Mouse (Mus musculus): ENCODE measurements around the gene Ctnnbip1. TPM values are rescaled to one million over a fixed set of nuclear protein-coding genes. Genes with fewer than 3 reads are reported as not detected.

The Ctnnbip1 gene
- polyA plus RNA-seq, 1 experiment, result 19.9 TPM

- H3K4me3 ChIP-seq, result no peak overlapping the region
- no peak overlapping the region for H3ac ChIP-seq (ENCODE audit: control insufficient read depth, insufficient read length)
- no peaks in the 10 kb centered on the region for H3K36me3 ChIP-seq (ENCODE audit: control insufficient read depth, insufficient read depth)
- no peaks in the 10 kb centered on the region for H3K27me3 ChIP-seq (ENCODE audit: control insufficient read depth, insufficient read depth, insufficient read length)
- H3K4me2 ChIP-seq (ENCODE audit: low read depth), result no peak overlapping the region
- TF ChIP-seq E2F4 (IDR thresholded peaks at IDR 0.05; ENCODE audit: insufficient read depth) (no peak), USF1 (IDR thresholded peaks at IDR 0.05; ENCODE audit: low read depth) (no peak), CEBPB (IDR thresholded peaks at IDR 0.05; ENCODE audit: insufficient read depth, poor library complexity, severe bottlenecking) (no peak), TCF12 (IDR thresholded peaks at IDR 0.05; ENCODE audit: insufficient read depth, poor library complexity, severe bottlenecking) (no peak), POLR2A (IDR thresholded peaks at IDR 0.05; ENCODE audit: insufficient read length, low read depth) (no peak), MYOG (IDR thresholded peaks at IDR 0.05; ENCODE audit: control insufficient read depth in 1 of 3, insufficient read depth in 1 of 3, insufficient read length in 2 of 3, low read depth in 2 of 3) (no peak), MAX (IDR thresholded peaks at IDR 0.05; ENCODE audit: low read depth) (no peak), MYOD1 (IDR thresholded peaks at IDR 0.05; ENCODE audit: control insufficient read depth in 1 of 3, insufficient read length in 2 of 3, low read depth in 2 of 3) (no peak), TCF3 (IDR thresholded peaks at IDR 0.05; ENCODE audit: insufficient read length, low read depth) (no peak), SRF (IDR thresholded peaks at IDR 0.05; ENCODE audit: control insufficient read depth, insufficient read length, low read depth) (no peak), POLR2AphosphoS2 (IDR thresholded peaks at IDR 0.05; ENCODE audit: insufficient read length, low read depth) (no peak), REST (IDR thresholded peaks at IDR 0.05; ENCODE audit: insufficient read depth, insufficient read length) (no peak)
- H3K79me2 ChIP-seq (ENCODE audit: control insufficient read depth, insufficient read depth), result no peaks in the 10 kb centered on the region
Measured at GRCm38 (mm10) chr4:149564452-149565407, 46.7 kb downstream of the Ctnnbip1 start.

- Histone ChIP-seq H3K4me3 (no peak overlapping the region), H3K79me2 (ENCODE audit: control insufficient read depth, insufficient read depth) (no peaks in the 10 kb centered on the region), H3K27me3 (ENCODE audit: control insufficient read depth, insufficient read depth, insufficient read length) (no peaks in the 10 kb centered on the region), H3K4me2 (ENCODE audit: low read depth) (no peak overlapping the region), H3K36me3 (ENCODE audit: control insufficient read depth, insufficient read depth) (no peaks in the 10 kb centered on the region), H3ac (ENCODE audit: control insufficient read depth, insufficient read length) (no peak overlapping the region)
- no peak for TF ChIP-seq POLR2A (IDR thresholded peaks at IDR 0.05; ENCODE audit: insufficient read length, low read depth)
- TF ChIP-seq TCF3 (IDR thresholded peaks at IDR 0.05; ENCODE audit: insufficient read length, low read depth), result no peak
- no peak for TF ChIP-seq POLR2AphosphoS2 (IDR thresholded peaks at IDR 0.05; ENCODE audit: insufficient read length, low read depth)
- no peak for TF ChIP-seq SRF (IDR thresholded peaks at IDR 0.05; ENCODE audit: control insufficient read depth, insufficient read length, low read depth)
- TF ChIP-seq MYOG (IDR thresholded peaks at IDR 0.05; ENCODE audit: control insufficient read depth in 1 of 3, insufficient read depth in 1 of 3, insufficient read length in 2 of 3, low read depth in 2 of 3), result no peak
- TF ChIP-seq USF1 (IDR thresholded peaks at IDR 0.05; ENCODE audit: low read depth), result no peak
- no peak for TF ChIP-seq MAX (IDR thresholded peaks at IDR 0.05; ENCODE audit: low read depth)
- no peak for TF ChIP-seq TCF12 (IDR thresholded peaks at IDR 0.05; ENCODE audit: insufficient read depth, poor library complexity, severe bottlenecking)
- no peak for TF ChIP-seq CEBPB (IDR thresholded peaks at IDR 0.05; ENCODE audit: insufficient read depth, poor library complexity, severe bottlenecking)
- no peak for TF ChIP-seq E2F4 (IDR thresholded peaks at IDR 0.05; ENCODE audit: insufficient read depth)
- no peak for TF ChIP-seq MYOD1 (IDR thresholded peaks at IDR 0.05; ENCODE audit: control insufficient read depth in 1 of 3, insufficient read length in 2 of 3, low read depth in 2 of 3)
- TF ChIP-seq REST (IDR thresholded peaks at IDR 0.05; ENCODE audit: insufficient read depth, insufficient read length), result no peak
Measured at GRCm38 (mm10) chr4:149567432-149568026, 49.5 kb downstream of the Ctnnbip1 start.

- TF ChIP-seq POLR2A (IDR thresholded peaks at IDR 0.05; ENCODE audit: insufficient read length, low read depth) (no peak), TCF12 (IDR thresholded peaks at IDR 0.05; ENCODE audit: insufficient read depth, poor library complexity, severe bottlenecking) (no peak), USF1 (IDR thresholded peaks at IDR 0.05; ENCODE audit: low read depth) (no peak), CEBPB (IDR thresholded peaks at IDR 0.05; ENCODE audit: insufficient read depth, poor library complexity, severe bottlenecking) (no peak), MAX (IDR thresholded peaks at IDR 0.05; ENCODE audit: low read depth) (no peak), SRF (IDR thresholded peaks at IDR 0.05; ENCODE audit: control insufficient read depth, insufficient read length, low read depth) (no peak)
- H3ac ChIP-seq (ENCODE audit: control insufficient read depth, insufficient read length), result no peak overlapping the region
- no peaks in the 10 kb centered on the region for H3K79me2 ChIP-seq (ENCODE audit: control insufficient read depth, insufficient read depth)
- no peak overlapping the region for H3K4me2 ChIP-seq (ENCODE audit: low read depth)
- H3K36me3 ChIP-seq (ENCODE audit: control insufficient read depth, insufficient read depth), result no peaks in the 10 kb centered on the region
- H3K27me3 ChIP-seq (ENCODE audit: control insufficient read depth, insufficient read depth, insufficient read length), result no peaks in the 10 kb centered on the region
- H3K4me3 ChIP-seq, result no peak overlapping the region
Measured at GRCm38 (mm10) chr4:149568622-149569021, 50.6 kb downstream of the Ctnnbip1 start.

- no peak overlapping the region for H3K4me3 ChIP-seq
- H3K27me3 ChIP-seq (ENCODE audit: control insufficient read depth, insufficient read depth, insufficient read length), result no peaks in the 10 kb centered on the region
- H3ac ChIP-seq (ENCODE audit: control insufficient read depth, insufficient read length), result no peak overlapping the region
- no peak overlapping the region for H3K4me2 ChIP-seq (ENCODE audit: low read depth)
- no peaks in the 10 kb centered on the region for H3K79me2 ChIP-seq (ENCODE audit: control insufficient read depth, insufficient read depth)
- no peaks in the 10 kb centered on the region for H3K36me3 ChIP-seq (ENCODE audit: control insufficient read depth, insufficient read depth)
- no peak for TF ChIP-seq MAX (IDR thresholded peaks at IDR 0.05; ENCODE audit: low read depth)
- no peak for TF ChIP-seq CEBPB (IDR thresholded peaks at IDR 0.05; ENCODE audit: insufficient read depth, poor library complexity, severe bottlenecking)
- TF ChIP-seq REST (IDR thresholded peaks at IDR 0.05; ENCODE audit: insufficient read depth, insufficient read length), result no peak
- TF ChIP-seq USF1 (IDR thresholded peaks at IDR 0.05; ENCODE audit: low read depth), result no peak
- no peak for TF ChIP-seq E2F4 (IDR thresholded peaks at IDR 0.05; ENCODE audit: insufficient read depth)
- no peak for TF ChIP-seq SRF (IDR thresholded peaks at IDR 0.05; ENCODE audit: control insufficient read depth, insufficient read length, low read depth)
- no peak for TF ChIP-seq POLR2AphosphoS2 (IDR thresholded peaks at IDR 0.05; ENCODE audit: insufficient read length, low read depth)
- no peak for TF ChIP-seq MYOG (IDR thresholded peaks at IDR 0.05; ENCODE audit: control insufficient read depth in 1 of 3, insufficient read depth in 1 of 3, insufficient read length in 2 of 3, low read depth in 2 of 3)
- no peak for TF ChIP-seq TCF12 (IDR thresholded peaks at IDR 0.05; ENCODE audit: insufficient read depth, poor library complexity, severe bottlenecking)
- no peak for TF ChIP-seq POLR2A (IDR thresholded peaks at IDR 0.05; ENCODE audit: insufficient read length, low read depth)
Measured at GRCm38 (mm10) chr4:149569781-149570497, 51.9 kb downstream of the Ctnnbip1 start.
